Mouse (Mus musculus): ENCODE measurements around the gene Gprin1.

GRCm38 (mm10) chr13:54695479-54696230, 54.0 kb downstream of the Gprin1 start:
- TF ChIP-seq POLR2A (IDR thresholded peaks at IDR 0.05; ENCODE audit: borderline replicate concordance, insufficient read depth, low read length) (no peak), CTCF (IDR thresholded peaks at IDR 0.05; ENCODE audit: borderline replicate concordance, insufficient read depth, low read depth, low read length) (no peak)
